Mouse (Mus musculus) gastrocnemius, adult 2 months (tissue): ENCODE results near the gene Erc1. TPM values are rescaled to one million over a fixed set of nuclear protein-coding genes. Genes with fewer than 3 reads are reported as not detected.
A peak's percentile ranks its signal among the peaks of the same experiment; 100 is the strongest.

Experiments used
- DNase-seq: peaks from one replicate; pipeline ENCODE4 v3.0.0; 2022
- H3K27ac ChIP-seq: fragments of 200-600 bp; 2 replicates; pipeline ENCODE4 v1.8.1; 2022; ENCODE audit warnings: mild to moderate bottlenecking
- H3K4me3 ChIP-seq: fragments of 200-600 bp; 2 replicates; pipeline ENCODE4 v1.8.1; 2022; ENCODE audit warnings: mild to moderate bottlenecking, moderate library complexity
- CTCF ChIP-seq: fragments of 200-600 bp; IDR thresholded peaks from 2 replicates; pipeline ENCODE4 v1.8.1; 2022; ENCODE audit warnings: antibody characterized with exemption, mild to moderate bottlenecking, moderate library complexity
- intact Hi-C: fragments of 180-260 bp; cut with DNase I; formaldehyde crosslinking; loops from one replicate; pipeline ENCODE4 v1.15.1; 2025
- total RNA-seq, 2 experiments: library from RNA; stranded (reverse); gene quantifications; 2 replicates each; pipeline ENCODE4 v1.2.3; 2021

Gene Erc1
- total RNA-seq, 2 experiments from 2014 or later: 29.5 to 33.5 TPM

DNA sequence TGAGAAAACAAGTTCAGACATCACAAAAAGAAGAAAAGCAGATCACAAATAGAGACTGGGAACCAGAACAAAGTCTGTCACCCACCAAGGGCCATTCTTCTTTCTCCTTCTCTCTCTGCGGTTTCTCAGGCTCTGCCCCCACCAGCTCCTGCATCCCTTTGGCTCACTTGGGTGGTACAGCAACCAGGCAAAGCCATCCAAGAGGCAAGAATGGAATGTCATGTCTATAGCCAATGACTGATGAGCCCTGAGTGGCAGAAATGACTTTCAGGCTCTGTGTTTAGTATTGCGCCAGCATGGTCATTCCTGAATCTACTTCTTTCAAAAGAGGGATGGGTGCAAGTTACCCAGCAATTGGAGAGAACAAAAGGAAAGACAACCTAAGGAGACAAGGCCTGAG is 257.1 kb downstream of the Erc1 start:
- no peak overlapping the region for H3K4me3 ChIP-seq
- DNase-seq: no peak
- H3K27ac ChIP-seq: no peak overlapping the region
- TF ChIP-seq CTCF: no peak
- intact Hi-C loops: no loop called here

DNA sequence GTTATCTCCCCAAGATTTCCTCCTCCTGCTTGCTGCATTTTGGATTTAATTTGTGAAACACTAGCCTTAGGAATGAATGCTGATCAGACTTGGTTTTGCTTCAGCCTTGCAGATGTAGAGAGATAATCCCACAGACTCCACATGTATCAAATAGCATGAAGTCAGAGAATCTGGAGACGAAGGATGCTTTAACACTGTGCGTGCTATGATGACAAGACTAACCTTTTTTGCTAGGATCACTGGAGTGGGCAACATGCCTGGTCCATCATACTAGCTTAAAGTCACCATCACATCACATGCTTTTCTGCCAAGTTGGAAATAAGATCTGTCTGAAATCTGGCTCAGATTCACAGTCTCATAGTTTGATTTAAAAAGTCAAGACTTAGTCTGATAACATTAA is 260.1 kb downstream of the Erc1 start:
- TF ChIP-seq CTCF: no peak
- intact Hi-C loops: no loop called here
- Histone ChIP-seq H3K4me3 (no peak overlapping the region), H3K27ac (no peak overlapping the region; the same call in 1 of the 2 replicates)
- no peak for DNase-seq

DNA sequence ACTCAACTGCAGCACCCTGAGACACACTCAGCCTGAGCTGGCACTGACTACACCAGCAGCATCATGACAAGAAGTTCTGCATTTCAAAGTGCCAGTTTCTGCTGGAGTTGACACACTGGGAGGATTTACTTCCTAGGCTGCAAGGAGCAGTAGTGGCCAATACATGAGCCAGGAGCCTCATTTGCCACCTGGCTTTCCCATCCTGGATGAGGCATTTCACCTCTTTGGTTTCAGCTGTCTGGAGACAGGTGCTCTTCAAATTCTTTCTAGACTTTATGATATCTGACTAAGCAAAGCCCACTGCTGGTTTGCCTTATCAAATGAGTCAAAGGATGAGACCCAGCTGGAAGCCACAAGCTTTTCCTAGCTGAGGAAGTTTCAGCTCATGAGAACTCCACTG is 260.5 kb downstream of the Erc1 start:
- intact Hi-C loops: no loop called here
- no peak for DNase-seq
- peak overlapping the region; percentile 74; the same call in 1 of the 2 replicates for H3K27ac ChIP-seq
- H3K4me3 ChIP-seq: no peak overlapping the region
- TF ChIP-seq CTCF: no peak

DNA sequence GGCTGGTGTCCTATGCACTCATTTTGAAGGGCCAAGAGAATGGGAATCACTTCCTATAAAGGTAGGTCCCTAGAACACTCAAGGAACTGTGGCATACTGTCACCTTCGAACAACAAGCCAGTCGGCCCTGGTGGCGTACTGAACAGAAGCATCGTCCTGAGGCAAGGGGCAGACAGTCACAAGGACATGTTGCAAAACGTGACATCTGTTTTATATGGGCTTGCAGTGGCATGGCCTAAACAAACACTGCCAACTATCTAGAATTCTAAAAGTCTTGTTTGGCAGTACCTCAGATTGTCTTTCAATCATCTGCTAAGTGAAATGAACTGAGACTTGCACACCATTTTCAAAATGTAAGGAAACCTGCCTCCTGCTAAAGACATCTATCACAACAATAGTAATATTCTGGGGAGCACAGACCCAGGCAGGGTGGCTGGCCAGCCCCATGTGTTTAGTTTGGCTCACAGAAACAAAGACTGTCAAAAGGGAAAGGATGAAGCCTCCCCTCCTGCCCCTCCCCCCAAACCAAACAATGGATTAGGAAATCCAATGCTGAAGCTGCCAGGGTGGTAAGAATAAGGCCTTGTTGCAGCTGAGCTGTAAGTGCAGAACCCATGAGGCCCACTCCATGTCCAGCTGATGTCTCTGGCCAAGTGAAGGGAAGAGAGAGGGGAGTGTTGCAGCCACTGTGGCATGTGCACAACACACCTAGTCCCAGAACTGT is 262.2 kb downstream of the Erc1 start:
- H3K4me3 ChIP-seq: no peak overlapping the region
- peak; percentile 35 for DNase-seq
- peak overlapping the region; percentile 74 for H3K27ac ChIP-seq
- intact Hi-C loops: no loop called here
- no peak for TF ChIP-seq CTCF

DNA sequence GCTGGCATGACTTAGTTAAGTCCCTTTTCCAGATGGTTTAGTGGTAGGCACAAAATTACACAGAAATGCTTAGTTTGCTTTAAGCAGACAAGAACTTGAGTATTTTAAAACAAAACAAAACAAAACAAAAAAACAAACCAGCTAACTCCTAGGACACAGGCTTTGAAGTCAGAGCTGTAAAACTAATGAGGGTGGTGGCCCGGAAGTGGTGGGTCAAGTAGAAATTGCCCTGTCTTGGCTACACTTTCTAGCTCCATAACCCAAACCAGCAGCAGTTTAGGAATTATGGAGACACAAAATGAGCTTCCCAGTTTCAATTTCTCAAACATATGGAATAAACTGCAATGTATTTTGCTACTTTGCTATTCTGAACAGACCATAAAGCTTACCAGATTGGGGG is 263.9 kb downstream of the Erc1 start:
- no peak for DNase-seq
- Histone ChIP-seq H3K4me3 (no peak overlapping the region), H3K27ac (no peak overlapping the region)
- intact Hi-C loops: no loop called here
- TF ChIP-seq CTCF: no peak

DNA sequence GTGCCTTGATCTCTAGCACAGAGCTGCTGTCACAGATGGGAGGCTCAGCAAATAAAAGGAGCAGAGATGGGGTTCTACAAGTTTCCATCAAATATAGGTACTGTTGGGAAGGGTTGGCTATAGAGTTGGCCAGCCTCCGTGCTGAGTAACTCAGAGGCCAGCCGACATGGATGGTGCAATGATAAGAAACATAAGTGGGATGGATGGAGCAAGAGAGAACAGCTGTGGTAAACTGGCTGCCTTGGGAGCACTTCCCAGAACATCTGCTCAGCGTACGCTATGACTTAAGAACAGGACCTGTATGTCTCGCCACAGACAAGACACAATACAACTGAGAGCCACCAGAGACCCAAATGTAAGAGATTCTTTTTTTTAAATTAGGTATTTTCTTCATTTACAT is 264.8 kb downstream of the Erc1 start:
- Histone ChIP-seq H3K4me3 (no peak overlapping the region), H3K27ac (no peak overlapping the region)
- no peak for DNase-seq
- intact Hi-C loops: no loop called here
- TF ChIP-seq CTCF: no peak

DNA sequence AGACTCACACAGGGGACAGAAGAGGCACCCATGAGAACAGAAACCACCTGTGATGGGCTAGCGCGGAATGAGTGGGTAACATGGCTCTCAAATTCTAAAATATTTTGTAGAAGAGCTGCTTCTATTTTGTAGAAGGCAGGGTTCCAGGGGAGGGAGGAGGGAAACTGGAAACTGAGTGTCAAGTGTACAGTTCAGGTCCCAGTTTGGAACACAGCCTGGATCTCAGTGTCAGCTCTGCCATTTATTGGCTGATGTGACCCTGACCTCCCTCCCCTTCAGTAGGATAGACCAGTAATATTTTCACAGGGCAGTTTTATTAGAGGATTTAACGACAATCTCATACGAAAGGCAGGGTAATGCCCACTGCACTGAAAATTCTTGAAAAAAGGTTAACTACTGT is 271.3 kb downstream of the Erc1 start:
- intact Hi-C loops: loop anchor here (5.0 kb wide), 1 partner anchor 81 kb away; no protein-coding TSS in a partner anchor
- DNase-seq: peak; percentile 55
- TF ChIP-seq CTCF: no peak
- peak overlapping the region; percentile 79 for H3K27ac ChIP-seq
- H3K4me3 ChIP-seq: 0 out of 2 replicates have a peak overlapping the region, but pooled peaks have one; percentile 6

DNA sequence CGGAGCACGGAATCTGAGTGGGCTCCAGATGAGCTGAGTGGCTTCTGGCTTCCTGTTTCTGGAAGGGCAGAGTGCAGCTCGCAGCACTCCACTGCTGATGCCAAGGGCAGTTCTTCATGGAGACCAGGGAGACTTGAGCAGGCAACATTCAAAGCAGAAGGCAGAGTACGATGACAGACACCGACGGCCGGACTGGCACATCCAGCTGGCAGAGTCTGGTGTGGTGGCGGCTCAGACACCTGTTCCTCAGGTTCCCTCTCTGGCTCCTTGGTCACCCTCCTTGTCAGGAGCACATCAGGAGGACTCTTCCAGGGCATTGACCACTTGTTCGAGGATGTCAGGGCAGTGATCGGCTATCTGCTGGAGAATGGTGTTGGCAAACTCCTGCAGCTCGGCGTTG is 272.6 kb downstream of the Erc1 start:
- peak; percentile 64 for DNase-seq

DNA sequence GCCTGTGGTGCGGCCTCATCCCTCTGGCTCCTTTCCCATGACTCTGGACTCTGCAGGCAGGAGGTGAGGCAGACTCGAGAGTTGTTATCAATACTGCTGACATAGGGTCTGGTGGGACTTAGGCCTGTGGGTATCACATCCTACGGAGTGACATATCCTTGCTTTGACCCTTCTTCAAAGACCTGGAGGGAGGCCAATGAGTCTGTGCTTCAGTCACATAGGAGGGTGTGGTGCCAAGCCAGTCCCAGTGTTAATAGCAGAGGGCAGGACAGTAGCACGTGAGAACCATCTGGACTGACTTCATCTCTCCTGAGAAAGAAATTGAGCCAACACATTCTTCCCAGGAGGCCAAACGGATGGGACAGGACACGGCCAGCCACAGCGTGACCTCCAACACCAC is 275.7 kb downstream of the Erc1 start:
- intact Hi-C loops: no loop called here
- TF ChIP-seq CTCF: no peak
- H3K4me3 ChIP-seq: no peak overlapping the region
- peak; percentile 53 for DNase-seq
- H3K27ac ChIP-seq: no peak overlapping the region

More for the DNA sequence above, 272.6 kb downstream of the Erc1 start:
- no peak for TF ChIP-seq CTCF
- intact Hi-C loops: loop anchor here (5.0 kb wide), 1 partner anchor 82 kb away; no protein-coding TSS in a partner anchor
- no peak overlapping the region for H3K4me3 ChIP-seq
- peak overlapping the region; percentile 79 for H3K27ac ChIP-seq

DNA sequence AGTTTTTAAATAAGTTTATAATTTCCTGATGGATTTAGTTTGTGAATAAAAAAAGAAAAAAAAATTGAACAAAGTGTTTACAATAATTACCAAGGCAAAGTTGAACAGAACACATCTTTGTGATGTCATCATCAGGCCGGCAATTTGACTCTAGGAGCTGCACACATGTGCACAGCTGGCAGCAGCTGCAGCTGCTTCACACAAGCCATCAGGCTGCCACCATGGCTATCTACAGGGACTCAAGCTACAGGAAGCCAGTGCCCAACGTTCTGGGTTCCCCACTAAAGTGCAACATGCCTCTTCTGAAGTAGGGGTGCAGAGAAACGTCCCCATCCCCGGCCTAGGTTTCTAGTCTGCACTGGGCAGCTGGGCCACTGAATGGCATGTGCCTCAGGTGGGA is 277.2 kb downstream of the Erc1 start:
- no peak for TF ChIP-seq CTCF
- no peak for DNase-seq
- intact Hi-C loops: no loop called here
- no peak overlapping the region for H3K27ac ChIP-seq
- H3K4me3 ChIP-seq: no peak overlapping the region

DNA sequence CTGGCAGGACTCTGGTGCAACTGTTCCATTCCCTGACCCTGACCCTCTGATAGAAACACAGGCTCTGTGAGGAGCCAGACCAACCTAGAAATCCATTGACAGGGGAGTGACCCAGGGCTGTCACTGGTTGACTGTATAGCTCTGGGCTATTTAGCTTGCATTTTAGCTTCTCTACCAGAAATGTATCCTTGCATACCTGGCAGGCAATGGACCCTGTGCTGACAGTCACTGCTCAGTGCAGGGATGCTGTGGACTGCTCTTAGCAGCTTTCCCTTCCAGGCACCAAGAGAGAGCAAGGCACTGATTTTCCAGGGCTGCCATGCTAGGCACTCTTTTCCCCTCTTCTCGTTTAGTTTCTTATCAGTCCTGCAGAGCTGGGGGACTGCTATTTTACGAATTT is 279.6 kb downstream of the Erc1 start:
- intact Hi-C loops: no loop called here
- Histone ChIP-seq H3K27ac (no peak overlapping the region), H3K4me3 (no peak overlapping the region)
- no peak for DNase-seq
- no peak for TF ChIP-seq CTCF

DNA sequence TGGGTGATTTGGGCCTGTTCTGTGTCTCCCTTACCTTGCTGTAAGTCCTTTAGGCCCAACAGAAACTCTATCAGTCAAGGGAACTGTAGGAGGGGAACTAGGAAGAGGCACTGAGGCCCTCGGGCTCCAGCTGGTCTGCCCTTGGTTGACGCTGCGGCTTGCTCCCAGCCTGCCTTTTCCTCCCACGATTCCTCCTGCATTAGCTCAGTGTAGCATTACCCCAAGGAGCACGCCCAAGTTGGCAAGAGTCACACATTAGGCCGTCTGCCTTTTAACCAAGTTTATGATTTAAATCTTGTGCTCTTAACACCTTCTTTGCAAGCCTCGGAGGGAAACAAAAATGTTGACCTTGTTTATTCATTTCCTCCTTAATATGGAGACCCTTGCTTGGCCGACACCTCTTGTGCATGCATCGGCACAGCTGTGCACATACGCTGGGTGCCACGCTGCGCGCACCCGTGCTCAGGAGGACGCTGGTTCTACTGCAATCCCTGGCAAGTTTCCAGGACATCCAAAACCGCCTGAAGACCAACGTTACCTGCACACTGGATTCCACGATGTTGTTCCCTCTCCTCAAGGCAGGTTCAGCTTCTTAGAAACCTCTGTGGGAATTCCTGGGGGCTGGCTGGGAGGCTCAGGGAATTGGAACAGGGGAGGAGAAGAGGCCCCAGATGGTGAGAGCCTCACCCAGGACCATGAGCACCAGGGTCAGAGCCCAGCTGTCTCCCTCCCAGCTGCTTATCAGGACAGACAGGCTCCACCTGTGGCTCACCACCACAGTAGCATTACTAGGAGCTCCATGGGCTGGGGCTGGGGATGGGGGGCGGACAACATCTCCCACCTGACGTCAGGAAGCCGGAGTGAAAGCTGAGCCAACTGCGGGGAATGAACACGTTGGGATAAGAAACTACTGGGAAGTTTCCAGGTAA is 282.3 kb downstream of the Erc1 start:
- no peak overlapping the region for H3K27ac ChIP-seq
- peak overlapping the region; percentile 7; the same call in 1 of the 2 replicates for H3K4me3 ChIP-seq
- peak; percentile 37 for DNase-seq
- no peak for TF ChIP-seq CTCF
- intact Hi-C loops: no loop called here

DNA sequence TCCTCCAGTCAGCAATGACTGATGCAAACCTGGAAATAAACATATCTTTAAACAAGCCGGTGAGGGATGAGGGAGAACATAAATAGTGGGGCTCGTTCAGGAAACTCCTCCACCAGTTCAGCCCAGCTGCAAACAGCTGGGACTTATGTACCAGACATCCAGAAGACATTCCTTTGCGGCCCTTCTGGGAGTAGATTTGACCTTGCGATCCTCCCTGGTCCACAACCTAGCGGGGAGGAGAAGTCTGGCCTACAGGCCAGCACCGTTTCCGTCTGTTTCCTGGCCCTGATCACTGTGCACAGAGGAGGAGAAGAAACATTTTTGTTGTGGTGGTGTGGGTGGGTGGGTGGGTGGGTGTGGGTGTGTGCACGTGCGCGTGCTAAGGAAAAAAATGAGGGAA is 285.4 kb downstream of the Erc1 start:
- Histone ChIP-seq H3K27ac (no peak overlapping the region), H3K4me3 (no peak overlapping the region)
- intact Hi-C loops: no loop called here
- TF ChIP-seq CTCF: no peak
- DNase-seq: no peak
